Mouse (Mus musculus) CH12.LX (cell line): ENCODE measurements around the gene Coch. TPM values are rescaled to one million over a fixed set of nuclear protein-coding genes. Genes with fewer than 3 reads are reported as not detected.
A peak's percentile ranks its signal among the peaks of the same experiment; 100 is the strongest.

Experiments
- DNase-seq: peaks from one replicate; pipeline ENCODE4 v3.0.0-alpha.2; 2013; ENCODE audit errors: extremely low read depth
- H3K27ac ChIP-seq: 2 replicates; pipeline ENCODE4 v1.5.1; 2012; ENCODE audit warnings: low read depth, mild to moderate bottlenecking, control low read depth, moderate library complexity; ENCODE audit not compliant: insufficient read depth
- H3K27me3 ChIP-seq: replicated peaks from 2 replicates; pipeline ENCODE3; 2012; ENCODE audit warnings: inconsistent platforms
- H3K36me3 ChIP-seq, 2 experiments: replicated peaks in 1 of 2; 2 replicates each; pipeline versions ENCODE3 to v1.6.1; 2012; ENCODE audit warnings: inconsistent platforms in 1 of 2, low read length in 1 of 2, mild to moderate bottlenecking in 1 of 2, mixed read lengths in 1 of 2, moderate library complexity in 1 of 2; ENCODE audit not compliant: control insufficient read depth in 1 of 2, insufficient read depth in 1 of 2
- H3K4me1 ChIP-seq, 2 experiments: 2 replicates each; pipeline ENCODE4 v1.6.1; 2012; ENCODE audit warnings: inconsistent platforms in 1 of 2, moderate library complexity in 1 of 2; ENCODE audit not compliant: insufficient read depth in 2 of 2, control insufficient read depth in 1 of 2
- H3K4me2 ChIP-seq: 2 replicates; pipeline ENCODE4 v1.6.1; 2012; ENCODE audit warnings: low read depth, mild to moderate bottlenecking, control low read depth; ENCODE audit not compliant: poor library complexity, insufficient read depth, severe bottlenecking
- H3K4me3 ChIP-seq, 3 experiments: fragments of 150-350 bp in 1 of 3; sonication (generic) in 1 of 3; replicated peaks in 1 of 3; 2 replicates each; pipeline versions ENCODE3 to v1.5.1; 2011 to 2012; ENCODE audit warnings: low read depth in 2 of 3, low read length in 2 of 3, mild to moderate bottlenecking in 2 of 3, moderate library complexity in 2 of 3, control low read depth in 1 of 3, improper control_type of control experiment in 1 of 3, inconsistent platforms in 1 of 3, mixed read lengths in 1 of 3; ENCODE audit not compliant: poor library complexity in 1 of 3
- H3K79me2 ChIP-seq: replicated peaks from 2 replicates; pipeline ENCODE4 v1.6.1; 2012; ENCODE audit warnings: mild to moderate bottlenecking, moderate library complexity; ENCODE audit not compliant: control insufficient read depth, poor library complexity, insufficient read depth, severe bottlenecking; ENCODE audit errors: extremely low read depth
- H3K9ac ChIP-seq: 2 replicates; pipeline ENCODE4 v1.6.1; 2012; ENCODE audit warnings: low read depth, mild to moderate bottlenecking, control low read depth, moderate library complexity; ENCODE audit not compliant: insufficient read depth
- H3K9me3 ChIP-seq: replicated peaks from 2 replicates; pipeline ENCODE3; 2012; ENCODE audit warnings: low read length, inconsistent platforms, mixed read lengths
- BHLHE40 ChIP-seq: IDR thresholded peaks from 2 replicates; pipeline ENCODE4 v1.6.1; 2011; ENCODE audit warnings: mild to moderate bottlenecking, low read depth, low read length, improper control_type of control experiment
- CHD1 ChIP-seq: IDR thresholded peaks from 2 replicates; pipeline ENCODE4 v1.6.1; 2012; ENCODE audit warnings: low read depth, low read length, improper control_type of control experiment, inconsistent platforms
- E2F4 ChIP-seq: IDR thresholded peaks from 2 replicates; pipeline ENCODE4 v1.6.1; 2011; ENCODE audit warnings: low read depth, low read length, improper control_type of control experiment; ENCODE audit not compliant: insufficient replicate concordance
- GABPA ChIP-seq: IDR thresholded peaks from 2 replicates; pipeline ENCODE4 v1.6.1; 2012; ENCODE audit warnings: low read depth, low read length, improper control_type of control experiment, inconsistent platforms; ENCODE audit not compliant: insufficient replicate concordance
- KAT2A ChIP-seq: IDR thresholded peaks from 2 replicates; pipeline ENCODE4 v1.6.1; 2012; ENCODE audit warnings: low read length, improper control_type of control experiment, inconsistent platforms; ENCODE audit not compliant: insufficient replicate concordance
- MAFK ChIP-seq: IDR thresholded peaks from 2 replicates; pipeline ENCODE4 v1.6.1; 2011; ENCODE audit warnings: low read length, improper control_type of control experiment; ENCODE audit not compliant: insufficient replicate concordance
- MAX ChIP-seq: IDR thresholded peaks from 2 replicates; pipeline ENCODE4 v1.6.1; 2011; ENCODE audit warnings: low read length, improper control_type of control experiment
- MEF2A ChIP-seq: IDR thresholded peaks from 2 replicates; pipeline ENCODE4 v1.6.1; 2014; ENCODE audit warnings: low read depth, mild to moderate bottlenecking, inconsistent platforms, low read length, improper control_type of control experiment, borderline replicate concordance
- NRF1 ChIP-seq: IDR thresholded peaks from 2 replicates; pipeline ENCODE4 v1.6.1; 2014; ENCODE audit warnings: low read depth, mild to moderate bottlenecking, inconsistent platforms, low read length, improper control_type of control experiment, moderate library complexity
- RAD21 ChIP-seq: IDR thresholded peaks from 2 replicates; pipeline ENCODE4 v1.6.1; 2011; ENCODE audit warnings: low read depth, mild to moderate bottlenecking, low read length, improper control_type of control experiment, moderate library complexity
- RCOR1 ChIP-seq: conservative IDR thresholded peaks from 2 replicates; pipeline ENCODE4 v1.6.1; 2012; ENCODE audit warnings: low read depth, mild to moderate bottlenecking, inconsistent platforms, low read length, improper control_type of control experiment
- SIN3A ChIP-seq: IDR thresholded peaks from 2 replicates; pipeline ENCODE4 v1.6.1; 2012; ENCODE audit warnings: low read length, improper control_type of control experiment, inconsistent platforms
- TCF12 ChIP-seq: IDR thresholded peaks from 2 replicates; pipeline ENCODE4 v1.6.1; 2014; ENCODE audit warnings: low read depth, mild to moderate bottlenecking, inconsistent platforms, low read length, improper control_type of control experiment
- UBTF ChIP-seq: IDR thresholded peaks from 2 replicates; pipeline ENCODE4 v1.6.1; 2012; ENCODE audit warnings: low read depth, mild to moderate bottlenecking, inconsistent platforms, low read length, improper control_type of control experiment, moderate library complexity
- ZKSCAN1 ChIP-seq: IDR thresholded peaks from 2 replicates; pipeline ENCODE4 v1.6.1; 2012; ENCODE audit warnings: low read depth, inconsistent platforms, low read length, improper control_type of control experiment, borderline replicate concordance
- dilution Hi-C: fragments of 300-500 bp; cut with MboI; formaldehyde crosslinking; loops from 2 replicates; pipeline ENCODE4 v1.14.3; 2020; ENCODE audit warnings: low sequenced_read_pairs; ENCODE audit not compliant: extremely low pct_unique_long_range_greater_than_20kb, extremely low pct_ligation_motif_present
- in situ Hi-C: fragments of 300-500 bp; cut with MboI; formaldehyde crosslinking; loops from 3 replicates; pipeline ENCODE4 v1.14.3; 2019; ENCODE audit warnings: low sequenced_read_pairs, low pct_ligation_motif_present, low pct_unique_long_range_greater_than_20kb, mixed read lengths
- polyA plus RNA-seq: library from polyadenylated mRNA; unstranded; fragments of >175 nt; gene quantifications from 2 replicates; pipeline ENCODE4 v1.2.1, GENCODE M21; 2012; ENCODE audit warnings: low read depth; ENCODE audit not compliant: insufficient read length
- total RNA-seq, 2 experiments: library from RNA; depleted of rRNA; stranded (reverse); fragments of 300-350 nt in 1 of 2; fragments of >200 nt in 1 of 2; gene quantifications; 2 replicates each; pipeline ENCODE4 v1.2.3; 2012 to 2014

The Coch gene
- total RNA-seq (2012; rRNA removed) (not detected in 2 replicates), total RNA-seq (2014; rRNA removed) (not detected in 2 replicates), polyA plus RNA-seq (not detected in 2 replicates)

DNA sequence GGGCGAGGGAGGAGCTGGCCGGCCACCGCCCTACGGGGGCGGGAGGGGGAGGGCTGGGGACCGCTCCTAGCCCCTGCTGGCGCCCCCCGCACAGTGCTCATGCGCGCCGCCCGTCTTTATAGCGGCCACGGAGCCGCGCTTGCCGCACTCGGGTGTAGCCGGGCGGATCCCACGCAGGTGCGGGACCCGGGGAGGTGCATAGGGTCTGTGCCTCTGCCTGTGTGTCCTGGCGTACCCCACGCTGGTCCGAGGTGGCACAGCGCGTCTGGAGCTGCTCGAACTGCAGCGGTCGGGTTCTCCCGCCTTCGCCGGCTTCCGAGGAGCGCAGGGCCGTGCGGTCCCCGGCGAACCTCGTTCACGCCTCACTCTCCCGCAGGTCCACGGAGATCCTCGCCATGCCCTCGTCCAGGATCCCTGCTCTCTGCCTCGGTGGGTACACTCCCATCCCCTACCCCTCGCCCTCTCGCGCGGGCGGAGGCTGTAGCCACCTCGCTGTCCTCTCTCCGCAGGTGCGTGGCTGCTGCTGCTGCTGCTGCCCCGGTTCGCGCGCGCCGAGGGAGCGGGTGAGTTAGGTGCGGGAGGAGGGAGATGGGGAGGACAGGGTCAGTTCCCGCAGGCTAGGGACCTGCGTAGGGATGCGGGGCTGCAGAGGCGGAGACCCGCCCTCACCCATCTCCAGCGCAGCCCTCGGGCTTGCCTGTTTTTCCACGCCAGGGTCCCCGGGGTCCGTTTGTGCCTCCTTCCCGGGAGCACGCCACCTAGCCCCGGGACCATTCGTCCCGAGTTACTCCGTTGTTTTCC, at the start of gene Coch:
Gene Coch (plus strand): TSS at position 113 of the 801 bp plus-strand sequence.
- no peak for DNase-seq
- Histone ChIP-seq H3K27me3 (no peaks in the 10 kb centered on the region), H3K36me3 (no peaks in the 10 kb centered on the region), H3K4me3 (no peak within 1 kb of the TSS), H3K27ac (no peak within 1 kb of the TSS), H3K9ac (no peak within 1 kb of the TSS), H3K4me1 (no peaks in the 10 kb centered on the region), H3K79me2 (no peaks in the 10 kb centered on the region), H3K4me2 (no peak within 1 kb of the TSS), H3K9me3 (peaks cover 7% of the 10 kb centered on the region)
- in situ Hi-C loops = no loop called here
- dilution Hi-C loops = no loop called here
- TF ChIP-seq KAT2A (no peak), RAD21 (no peak), MAX (no peak), E2F4 (no peak), GABPA (no peak)

DNA sequence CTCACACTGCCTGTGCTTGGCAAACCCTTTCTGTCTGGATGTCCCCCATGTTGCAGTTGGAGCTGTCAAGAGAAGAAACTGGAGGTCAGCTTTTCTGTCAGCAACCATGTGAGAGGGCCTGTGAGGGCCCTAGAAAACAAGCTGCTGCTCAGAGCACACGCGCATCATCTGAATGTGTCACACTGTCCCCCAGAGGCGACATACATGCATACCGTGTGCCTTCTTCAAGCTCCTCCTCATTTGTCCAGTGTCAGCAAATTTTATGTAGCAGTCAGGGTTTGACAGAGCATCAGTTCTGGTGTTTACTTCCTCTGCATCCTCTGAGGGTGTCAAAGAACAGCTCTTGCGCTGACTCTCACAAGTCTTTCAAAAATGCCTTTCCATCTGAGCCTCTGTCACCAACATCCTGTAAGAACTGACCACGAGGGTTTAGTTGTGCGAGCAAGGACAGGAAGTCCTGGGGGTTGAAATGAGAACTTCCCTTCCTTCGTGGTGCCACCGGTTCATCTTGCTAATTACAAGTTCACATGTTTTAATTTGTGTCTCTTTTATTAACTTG, 49.7 kb upstream of the Coch start:
- peaks cover 5% of the 10 kb centered on the region for H3K9me3 ChIP-seq
- H3K79me2 ChIP-seq = no peaks in the 10 kb centered on the region
- dilution Hi-C loops (no loop called here), in situ Hi-C loops (no loop called here)
- no peak overlapping the region for H3K27ac ChIP-seq
- peak; percentile 53; the same call in 1 of the 2 replicates for TF ChIP-seq MAFK
- TF ChIP-seq ZKSCAN1 = no peak
- H3K4me3 ChIP-seq = no peak overlapping the region
- no peaks in the 10 kb centered on the region for H3K27me3 ChIP-seq
- H3K4me1 ChIP-seq = peaks cover 0 to 8% of the 10 kb centered on the region in 2 experiments; a peak in 1 of 4 replicates
- DNase-seq = no peak
- no peak overlapping the region for H3K4me2 ChIP-seq
- H3K36me3 ChIP-seq = no peaks in the 10 kb centered on the region
- no peak overlapping the region for H3K9ac ChIP-seq

DNA sequence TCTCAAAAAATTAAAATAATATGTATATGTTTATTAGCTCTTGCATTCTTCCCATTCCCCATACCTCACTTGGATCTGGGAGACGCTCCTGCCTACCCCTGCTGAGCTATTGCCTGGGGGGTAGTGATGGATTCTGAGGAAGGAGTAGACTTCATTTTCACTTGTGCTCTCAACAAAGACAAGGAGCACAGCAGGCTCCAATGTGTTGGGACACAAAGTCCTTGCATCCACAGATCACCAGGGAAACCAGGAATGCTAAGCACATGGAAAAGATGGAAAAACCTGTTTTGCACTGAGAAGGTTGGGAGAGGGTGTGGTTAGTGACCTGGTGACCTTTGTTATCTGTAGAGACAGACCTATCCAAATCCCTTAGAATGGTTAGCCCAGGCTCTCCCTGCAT, 38.1 kb upstream of the Coch start:
- Histone ChIP-seq H3K27ac (no peak overlapping the region), H3K9ac (no peak overlapping the region), H3K27me3 (no peaks in the 10 kb centered on the region), H3K4me1 (no peaks in the 10 kb centered on the region), H3K79me2 (no peaks in the 10 kb centered on the region), H3K4me2 (no peak overlapping the region), H3K4me3 (no peak overlapping the region), H3K36me3 (no peaks in the 10 kb centered on the region), H3K9me3 (peaks cover 2% of the 10 kb centered on the region)
- no peak for TF ChIP-seq BHLHE40
- no peak for TF ChIP-seq SIN3A
- no peak for TF ChIP-seq CHD1
- no peak for TF ChIP-seq GABPA
- TF ChIP-seq RCOR1 = no peak
- no peak for TF ChIP-seq MEF2A
- TF ChIP-seq NRF1 = no peak
- no peak for TF ChIP-seq UBTF
- TF ChIP-seq TCF12 = no peak
- dilution Hi-C loops = no loop called here
- in situ Hi-C loops = no loop called here
- DNase-seq = no peak
